Mouse (Mus musculus) erythroblast, embryonic 14.5 days (primary cell): ENCODE measurements at regions not wholly inside any gene's neighbourhood (a gene's known extent, or its start where the extent isn't known, plus 50 kb on each side); places are given as distances from the start of the nearest gene placed in this dataset.

Experiments
- GATA1 ChIP-seq: IDR thresholded peaks from 2 replicates; pipeline ENCODE4 v1.6.1; 2012; ENCODE audit warnings: low read length, inconsistent platforms, mixed read lengths
- TAL1 ChIP-seq: IDR thresholded peaks from 3 replicates; pipeline ENCODE4 v1.6.1; 2012; ENCODE audit warnings: low read length, inconsistent platforms, mixed read lengths

- TF ChIP-seq GATA1 (no peak), TAL1 (no peak)
Observed at GRCm38 (mm10) chr4:152614356-152615100, 136.9 kb upstream of the Kcnab2 start.
